Mouse (Mus musculus) forebrain, embryonic 12.5 days (tissue): ENCODE results near the gene Zswim4. TPM values are rescaled to one million over a fixed set of nuclear protein-coding genes. Genes with fewer than 3 reads are reported as not detected.
"Not testable (repeated sequence)": the region's sequence is repeated elsewhere in the genome, so short reads cannot be mapped to it uniquely, and the experiment has no call there.

Experiments
- ATAC-seq: fragments of 200-750 bp; cut with Nextera tagmentation; 2 replicates; pipeline ENCODE4 v1.8.0; 2017; ENCODE audit warnings: moderate TSS enrichment; ENCODE audit not compliant: low FRiP score
- H3K27ac ChIP-seq: fragments of 300-500 bp; sonication (generic); 2 replicates; pipeline ENCODE4 v1.5.1; 2016; ENCODE audit warnings: mild to moderate bottlenecking
- H3K27me3 ChIP-seq: fragments of 300-500 bp; sonication (generic); 2 replicates; pipeline ENCODE4 v1.6.1; 2016; ENCODE audit warnings: mild to moderate bottlenecking
- H3K36me3 ChIP-seq: fragments of 300-500 bp; sonication (generic); replicated peaks from 2 replicates; pipeline ENCODE4 v1.6.1; 2016; ENCODE audit warnings: mild to moderate bottlenecking
- H3K4me1 ChIP-seq: fragments of 300-500 bp; sonication (generic); 2 replicates; pipeline ENCODE4 v1.6.1; 2016
- H3K4me2 ChIP-seq: fragments of 300-500 bp; sonication (generic); 2 replicates; pipeline ENCODE4 v1.6.1; 2016; ENCODE audit warnings: mild to moderate bottlenecking, moderate library complexity
- H3K4me3 ChIP-seq: fragments of 300-500 bp; sonication (generic); replicated peaks from 2 replicates; pipeline ENCODE4 v1.5.1; 2016; ENCODE audit warnings: mild to moderate bottlenecking
- H3K9ac ChIP-seq: fragments of 300-500 bp; sonication (generic); 2 replicates; pipeline ENCODE4 v1.6.1; 2016; ENCODE audit warnings: mild to moderate bottlenecking
- H3K9me3 ChIP-seq: fragments of 300-500 bp; sonication (generic); 2 replicates; pipeline ENCODE4 v1.6.1; 2016
- WGBS: fragments of 180-500 bp; shearing (Covaris S2); methylation state at CpG from one replicate; pipeline ENCODE4 v1.1.7; 2016; 5-methylcytosine and 5-hydroxymethylcytosine counted together
- polyA plus RNA-seq: library from polyadenylated mRNA; unstranded; fragments of >200 nt; fragmentation: Nextera tagmentation; extraction: Ambion mirVana; gene quantifications from 2 replicates; pipeline ENCODE4 v1.2.1, GENCODE M21; 2016

Zswim4 gene
- polyA plus RNA-seq = 47.7 and 53.4 TPM in 2 replicates

- under 1% methylated on average over 30 of the region's 35 CpGs for WGBS
Observed at GRCm38 (mm10) chr8:84236998-84237473, at the start of gene Zswim4. Gene Zswim4, minus strand, starts transcription at chr8:84237055.

GRCm38 (mm10) chr8:84285665-84286064 lies 48.8 kb upstream of the Zswim4 start:
- H3K36me3 ChIP-seq, ATAC-seq, H3K9me3 ChIP-seq, H3K27me3 ChIP-seq, H3K9ac ChIP-seq, H3K4me2 ChIP-seq, H3K27ac ChIP-seq, H3K4me1 ChIP-seq, H3K4me3 ChIP-seq: not testable (repeated sequence)
- WGBS = 56% methylated on average over 5 of the region's 5 CpGs

More at GRCm38 (mm10) chr8:84236998-84237473, at the start of gene Zswim4:
- peak; percentile 99 for ATAC-seq
- Histone ChIP-seq H3K4me3 (peak within 1 kb of the TSS; percentile 75), H3K27ac (peak within 1 kb of the TSS; percentile 81), H3K4me2 (peak within 1 kb of the TSS; percentile 79), H3K4me1 (peaks cover 37% of the 10 kb centered on the region), H3K9me3 (no peaks in the 10 kb centered on the region), H3K36me3 (peaks cover 29% of the 10 kb centered on the region), H3K27me3 (no peaks in the 10 kb centered on the region), H3K9ac (peak within 1 kb of the TSS; percentile 96)

DNA sequence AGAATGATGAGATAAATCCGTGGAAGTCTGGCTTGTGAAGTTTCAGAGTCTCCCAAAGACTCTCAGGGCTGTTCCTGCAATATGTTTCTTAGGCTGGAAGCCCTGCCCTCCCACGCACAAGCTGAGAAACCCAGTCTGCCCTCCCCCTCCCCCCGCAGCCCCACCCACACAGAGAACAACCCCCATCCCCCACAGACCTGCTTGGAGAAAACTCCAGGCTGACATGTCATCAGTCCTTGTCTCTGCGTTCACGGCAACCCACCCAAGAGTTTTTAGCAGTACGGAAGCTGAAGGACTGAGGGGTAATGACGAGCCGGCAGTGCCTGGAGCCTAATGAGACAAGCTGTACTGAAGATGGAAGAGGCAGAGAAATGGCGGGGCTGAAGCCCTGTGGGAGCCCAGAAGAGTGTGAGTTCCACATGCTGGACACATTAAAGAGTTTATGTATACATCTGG lies 47.8 kb upstream of the Zswim4 start:
- Histone ChIP-seq H3K27ac (no peak overlapping the region), H3K4me2 (no peak overlapping the region), H3K9ac (no peak overlapping the region), H3K36me3 (no peaks in the 10 kb centered on the region), H3K4me3 (no peak overlapping the region), H3K4me1 (no peaks in the 10 kb centered on the region), H3K27me3 (peaks cover 3% of the 10 kb centered on the region; the same call in 1 of the 2 replicates), H3K9me3 (no peaks in the 10 kb centered on the region)
- ATAC-seq = no peak
- WGBS = 49% methylated on average over 9 of the region's 9 CpGs

- 83% methylated on average over 10 of the region's 10 CpGs for WGBS
- Histone ChIP-seq H3K9me3 (no peaks in the 10 kb centered on the region), H3K9ac (no peak overlapping the region), H3K27me3 (peaks cover 5% of the 10 kb centered on the region; the same call in 1 of the 2 replicates), H3K36me3 (no peaks in the 10 kb centered on the region), H3K4me3 (no peak overlapping the region), H3K4me2 (no peak overlapping the region), H3K27ac (no peak overlapping the region), H3K4me1 (no peaks in the 10 kb centered on the region)
- no peak for ATAC-seq
Observed at GRCm38 (mm10) chr8:84280777-84281176, 43.9 kb upstream of the Zswim4 start.

DNA sequence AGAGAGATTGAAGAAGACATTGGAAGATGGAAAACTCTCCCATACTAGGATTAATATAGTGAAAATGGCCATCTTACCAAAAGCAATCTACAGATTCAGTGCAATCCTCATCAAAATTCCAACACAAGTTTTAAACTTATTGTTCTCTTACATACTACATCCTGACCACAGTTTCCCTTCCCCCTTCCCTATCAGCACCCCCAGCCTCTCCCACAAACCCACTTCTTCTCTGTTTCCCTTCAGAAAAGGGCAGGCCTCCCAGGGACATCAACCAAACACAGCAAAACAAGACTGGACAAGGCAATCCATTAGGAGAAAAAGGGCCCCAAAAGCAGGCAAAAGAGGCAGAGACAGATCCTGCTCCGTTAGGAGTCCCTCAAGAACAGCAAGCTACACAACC lies 39.6 kb upstream of the Zswim4 start:
- H3K4me3 ChIP-seq = no peak overlapping the region
- no peaks in the 10 kb centered on the region for H3K4me1 ChIP-seq
- H3K27me3 ChIP-seq = peaks cover 18% of the 10 kb centered on the region; the same call in 1 of the 2 replicates
- no peak overlapping the region for H3K27ac ChIP-seq
- H3K36me3 ChIP-seq = no peaks in the 10 kb centered on the region
- no peak for ATAC-seq
- no peaks in the 10 kb centered on the region for H3K9me3 ChIP-seq
- H3K4me2 ChIP-seq = no peak overlapping the region
- WGBS = 71% methylated on average over 1 of the region's 1 CpGs
- no peak overlapping the region for H3K9ac ChIP-seq

DNA sequence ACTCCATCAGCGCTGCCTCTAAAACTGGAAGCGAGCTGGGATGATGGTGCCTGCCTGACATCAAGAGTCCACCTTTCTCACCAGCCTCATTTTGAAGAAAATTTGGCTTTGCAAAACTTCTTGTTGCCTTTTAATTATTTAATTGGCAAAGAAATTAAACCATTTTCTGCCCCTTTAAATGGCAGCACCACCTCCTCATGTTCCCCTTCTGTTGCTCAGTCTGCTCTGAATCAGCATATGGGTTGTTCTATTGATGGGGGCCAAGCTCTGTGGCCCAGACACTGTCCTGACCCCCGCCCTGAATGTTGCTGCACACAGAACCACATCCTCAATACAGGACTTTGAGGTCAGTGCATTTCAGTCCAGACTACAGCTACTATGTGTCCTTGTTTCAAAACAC lies 37.1 kb upstream of the Zswim4 start:
- no peak for ATAC-seq
- peaks cover 15% of the 10 kb centered on the region; the same call in 1 of the 2 replicates for H3K27me3 ChIP-seq
- H3K4me3 ChIP-seq = no peak overlapping the region
- H3K9ac ChIP-seq = no peak overlapping the region
- WGBS = 83% methylated on average over 3 of the region's 3 CpGs
- H3K9me3 ChIP-seq = no peaks in the 10 kb centered on the region
- no peak overlapping the region for H3K4me2 ChIP-seq
- no peak overlapping the region for H3K27ac ChIP-seq
- peaks cover 11% of the 10 kb centered on the region for H3K4me1 ChIP-seq
- no peaks in the 10 kb centered on the region for H3K36me3 ChIP-seq

DNA sequence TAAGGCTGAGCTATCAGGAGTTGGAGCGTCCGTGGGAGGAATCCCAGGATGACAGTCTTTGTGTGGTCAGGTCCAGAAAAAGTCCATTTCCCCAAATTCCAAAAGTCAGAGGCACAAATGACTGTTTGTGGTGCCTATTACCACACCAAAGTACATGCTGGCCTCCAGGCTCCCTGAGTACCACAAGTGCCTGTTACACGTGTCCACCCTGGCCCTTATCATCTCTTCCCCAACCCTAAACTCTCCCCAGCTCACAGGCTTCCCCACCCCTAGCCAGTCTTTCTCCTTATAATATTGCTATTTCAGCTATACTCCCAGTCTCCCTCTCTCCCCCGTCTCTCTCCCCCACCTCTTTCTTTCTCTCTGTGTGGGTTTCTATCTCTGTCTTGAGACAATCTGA lies 35.4 kb upstream of the Zswim4 start:
- 84% methylated on average over 4 of the region's 4 CpGs for WGBS
- ATAC-seq = no peak

GRCm38 (mm10) chr8:84269950-84270773 lies 33.3 kb upstream of the Zswim4 start, which contains the start of gene Ccdc130:
Gene Ccdc130, minus strand, starts transcription at chr8:84270380.
- Histone ChIP-seq H3K27me3 (0 out of 2 replicates have a peak, but pooled peaks cover 13% of the 10 kb centered on the region), H3K9me3 (no peaks in the 10 kb centered on the region), H3K9ac (peak within 1 kb of the TSS; percentile 79), H3K27ac (peak within 1 kb of the TSS; percentile 50; the same call in 1 of the 2 replicates), H3K4me2 (peak within 1 kb of the TSS; percentile 86), H3K4me1 (peaks cover 11% of the 10 kb centered on the region), H3K36me3 (peaks cover 18% of the 10 kb centered on the region), H3K4me3 (peak within 1 kb of the TSS; percentile 82)
- under 1% methylated on average over 44 of the region's 44 CpGs for WGBS
- ATAC-seq = peak; percentile 100

More for the DNA sequence above, 35.4 kb upstream of the Zswim4 start:
- Histone ChIP-seq H3K9ac (no peak overlapping the region), H3K4me3 (no peak overlapping the region), H3K36me3 (no peaks in the 10 kb centered on the region), H3K9me3 (no peaks in the 10 kb centered on the region), H3K4me2 (no peak overlapping the region), H3K27ac (no peak overlapping the region), H3K27me3 (peaks cover 15% of the 10 kb centered on the region; the same call in 1 of the 2 replicates), H3K4me1 (peaks cover 11% of the 10 kb centered on the region)

DNA sequence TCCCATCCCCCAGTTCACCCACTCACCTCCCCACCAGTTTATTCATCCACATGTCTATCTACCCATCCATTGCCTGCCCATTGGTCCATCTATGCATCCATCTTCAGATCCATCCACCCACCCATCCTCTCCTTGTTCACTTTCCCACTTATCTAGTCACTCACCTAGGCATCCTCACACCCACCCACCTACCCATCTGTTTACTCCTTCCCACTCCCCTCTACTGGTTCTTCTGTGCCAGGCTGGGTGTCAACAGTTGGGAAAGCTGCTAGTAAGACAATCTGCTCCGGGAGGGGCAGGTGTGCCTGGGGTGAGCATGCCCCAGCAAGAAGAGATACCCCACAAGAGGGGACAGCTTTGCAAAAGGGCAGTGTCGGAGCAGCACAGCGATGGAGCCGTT lies 24.2 kb upstream of the Zswim4 start:
- 97% methylated on average over 4 of the region's 4 CpGs for WGBS
- Histone ChIP-seq H3K9me3 (no peaks in the 10 kb centered on the region), H3K4me2 (no peak overlapping the region), H3K27me3 (no peaks in the 10 kb centered on the region), H3K36me3 (peaks cover 81% of the 10 kb centered on the region), H3K4me3 (no peak overlapping the region), H3K27ac (no peak overlapping the region), H3K4me1 (peaks cover 13% of the 10 kb centered on the region), H3K9ac (no peak overlapping the region)
- no peak for ATAC-seq

GRCm38 (mm10) chr8:84256822-84257610 lies 20.2 kb upstream of the Zswim4 start, which contains the start of gene Mri1:
Gene Mri1, minus strand, starts transcription at chr8:84257326.
- Histone ChIP-seq H3K4me3 (peak within 1 kb of the TSS; percentile 78), H3K27ac (peak within 1 kb of the TSS; percentile 92), H3K4me1 (peaks cover 18% of the 10 kb centered on the region), H3K27me3 (no peaks in the 10 kb centered on the region), H3K9ac (peak within 1 kb of the TSS; percentile 81), H3K4me2 (peak within 1 kb of the TSS; percentile 93), H3K36me3 (peaks cover 71% of the 10 kb centered on the region), H3K9me3 (no peaks in the 10 kb centered on the region)
- peak; percentile 90 for ATAC-seq
- WGBS = under 1% methylated on average over 64 of the region's 64 CpGs

DNA sequence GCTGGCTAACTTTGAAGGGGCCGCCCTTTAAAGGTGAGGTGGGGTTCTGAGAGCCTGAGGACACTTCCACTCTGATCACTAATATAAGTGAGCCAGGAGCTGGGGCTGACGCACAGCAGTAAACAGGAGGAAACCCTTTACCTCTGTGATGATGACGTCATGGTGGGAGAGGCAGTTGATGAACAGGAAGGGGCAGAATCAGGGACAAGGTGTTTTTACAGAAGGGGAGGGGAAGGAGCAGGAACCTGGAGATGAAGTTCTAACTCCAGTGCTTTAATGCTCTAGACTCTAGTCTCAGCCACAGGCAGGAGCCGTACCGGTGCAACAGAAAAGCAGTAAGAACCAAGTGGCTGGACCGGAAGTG lies 19.6 kb upstream of the Zswim4 start:
- ATAC-seq = peak; percentile 47; the same call in 1 of the 2 replicates
- Histone ChIP-seq H3K9ac (peak overlapping the region; percentile 81), H3K4me1 (peaks cover 18% of the 10 kb centered on the region), H3K4me2 (peak overlapping the region; percentile 93), H3K27me3 (no peaks in the 10 kb centered on the region), H3K36me3 (peaks cover 71% of the 10 kb centered on the region), H3K4me3 (peak overlapping the region; percentile 78), H3K27ac (peak overlapping the region; percentile 92), H3K9me3 (no peaks in the 10 kb centered on the region)
- WGBS = 10% methylated on average over 6 of the region's 6 CpGs

DNA sequence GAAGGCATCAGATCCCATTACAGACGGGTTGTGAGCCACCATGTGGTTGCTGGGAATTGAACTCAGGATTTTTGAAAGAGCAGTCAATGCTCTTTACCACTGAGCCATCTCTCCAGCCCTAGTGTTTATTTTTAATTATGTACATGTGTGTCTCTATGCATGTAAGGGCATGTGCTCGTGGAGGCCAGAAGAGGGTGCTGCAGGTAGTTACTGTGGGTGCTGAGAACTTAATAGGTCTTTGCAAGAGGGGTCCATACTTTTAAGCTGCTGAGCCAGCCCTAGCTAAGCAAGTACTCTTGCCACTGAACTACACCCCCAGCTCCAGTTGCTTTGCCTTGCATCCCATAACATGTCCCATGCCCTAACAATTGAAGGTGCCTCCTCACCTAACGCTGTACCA lies 19.0 kb upstream of the Zswim4 start:
- Histone ChIP-seq H3K4me2 (peak overlapping the region; percentile 93), H3K36me3 (peaks cover 69% of the 10 kb centered on the region), H3K9ac (peak overlapping the region; percentile 81; the same call in 1 of the 2 replicates), H3K9me3 (no peaks in the 10 kb centered on the region), H3K4me1 (peaks cover 18% of the 10 kb centered on the region), H3K4me3 (peak overlapping the region; percentile 78), H3K27me3 (no peaks in the 10 kb centered on the region), H3K27ac (no peak overlapping the region; the same call in 1 of the 2 replicates)
- 83% methylated on average over 3 of the region's 3 CpGs for WGBS
- ATAC-seq = no peak
